Mouse (Mus musculus): ENCODE data around the gene Acot4.
"Not testable (repeated sequence)": the region's sequence is repeated elsewhere in the genome, so short reads cannot be mapped to it uniquely, and the experiment has no call there.

Gene Acot4

DNA sequence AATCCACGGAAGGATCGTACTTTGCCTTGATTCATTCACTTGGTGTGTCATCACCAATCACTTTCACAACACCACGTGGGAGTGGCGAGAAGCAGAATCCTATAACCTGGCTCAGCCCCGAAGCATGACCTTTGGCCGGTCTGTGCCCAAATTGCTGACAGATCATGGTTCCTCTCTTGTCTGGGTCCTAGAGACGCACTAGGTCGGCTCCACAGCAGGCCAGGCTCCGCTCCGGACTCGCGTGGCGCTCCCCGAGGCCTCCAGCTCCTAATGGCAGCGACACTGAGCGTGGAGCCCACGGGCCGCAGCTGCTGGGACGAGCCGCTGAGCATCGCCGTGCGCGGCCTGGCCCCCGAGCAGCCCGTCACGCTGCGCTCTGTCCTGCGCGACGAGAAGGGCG is at the start of gene Acot4:
TSS of gene Acot4 (plus strand) at position 139 of the 400 bp plus-strand sequence.
- DNase-seq (ENCODE audit: low spot score in 2 of 2), result peak in 1 of 2 experiments; percentile 28

DNA sequence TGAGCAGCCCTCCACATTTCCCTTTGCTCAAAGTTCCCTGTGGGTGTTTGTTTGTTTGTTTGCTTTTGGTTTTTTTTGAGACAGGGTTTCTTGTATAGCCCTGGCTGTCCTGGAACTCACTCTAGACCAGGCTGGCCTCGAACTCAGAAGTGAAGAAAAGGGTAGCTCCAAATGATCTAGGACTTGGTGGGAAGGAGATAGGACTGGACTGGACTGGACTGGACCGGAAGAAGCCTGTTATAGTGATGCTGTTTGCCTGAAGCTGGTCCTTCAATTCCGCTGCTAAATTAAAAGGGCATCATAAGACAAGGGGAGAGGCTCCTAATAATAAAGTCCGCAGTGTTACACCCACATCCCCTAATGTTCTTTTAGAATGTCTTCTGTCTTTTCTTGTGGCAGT is 49.7 kb upstream of the Acot4 start:
- DNase-seq (ENCODE audit: low spot score in 2 of 2), result no peak

DNA sequence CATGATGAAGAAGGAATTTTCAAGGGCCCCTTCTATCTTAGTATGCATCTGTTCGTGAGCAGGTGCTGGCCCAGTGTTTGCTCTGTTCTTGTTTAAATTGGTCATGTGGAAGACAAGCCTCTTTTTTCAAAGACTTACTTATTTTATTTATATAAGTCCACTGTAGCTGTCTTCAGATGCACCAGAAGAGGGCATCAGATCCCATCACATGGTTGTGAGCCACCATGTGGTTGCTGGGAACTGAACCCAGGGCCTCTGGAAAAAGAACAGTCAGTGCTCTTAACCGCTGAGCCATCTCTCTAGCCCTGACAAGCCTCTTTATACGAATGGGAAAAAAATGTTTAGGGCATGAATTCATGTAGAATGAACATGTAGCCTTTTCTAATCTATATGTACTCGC is 48.8 kb upstream of the Acot4 start:
- DNase-seq (ENCODE audit: low spot score in 2 of 2), result no peak

DNA sequence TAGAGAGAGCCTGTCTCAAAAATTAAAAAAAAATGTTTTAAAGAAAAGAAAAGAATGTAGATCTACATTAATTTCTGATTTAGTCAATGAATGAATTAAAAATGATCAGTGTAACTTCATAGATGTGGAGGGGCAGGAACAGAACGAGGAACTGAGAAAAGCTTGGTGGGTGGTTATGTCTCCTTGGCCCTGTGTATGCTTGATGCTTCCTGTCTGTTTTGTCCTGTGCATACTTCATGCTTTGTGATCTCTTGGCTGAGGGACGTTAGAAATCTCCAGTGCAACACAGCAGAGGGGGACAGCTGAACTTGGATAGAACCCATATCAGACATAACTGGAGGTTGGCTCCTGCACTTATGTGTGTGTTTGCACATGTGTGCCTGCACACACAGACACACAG is 41.0 kb upstream of the Acot4 start:
- DNase-seq (ENCODE audit: low spot score in 2 of 2), result no peak

DNA sequence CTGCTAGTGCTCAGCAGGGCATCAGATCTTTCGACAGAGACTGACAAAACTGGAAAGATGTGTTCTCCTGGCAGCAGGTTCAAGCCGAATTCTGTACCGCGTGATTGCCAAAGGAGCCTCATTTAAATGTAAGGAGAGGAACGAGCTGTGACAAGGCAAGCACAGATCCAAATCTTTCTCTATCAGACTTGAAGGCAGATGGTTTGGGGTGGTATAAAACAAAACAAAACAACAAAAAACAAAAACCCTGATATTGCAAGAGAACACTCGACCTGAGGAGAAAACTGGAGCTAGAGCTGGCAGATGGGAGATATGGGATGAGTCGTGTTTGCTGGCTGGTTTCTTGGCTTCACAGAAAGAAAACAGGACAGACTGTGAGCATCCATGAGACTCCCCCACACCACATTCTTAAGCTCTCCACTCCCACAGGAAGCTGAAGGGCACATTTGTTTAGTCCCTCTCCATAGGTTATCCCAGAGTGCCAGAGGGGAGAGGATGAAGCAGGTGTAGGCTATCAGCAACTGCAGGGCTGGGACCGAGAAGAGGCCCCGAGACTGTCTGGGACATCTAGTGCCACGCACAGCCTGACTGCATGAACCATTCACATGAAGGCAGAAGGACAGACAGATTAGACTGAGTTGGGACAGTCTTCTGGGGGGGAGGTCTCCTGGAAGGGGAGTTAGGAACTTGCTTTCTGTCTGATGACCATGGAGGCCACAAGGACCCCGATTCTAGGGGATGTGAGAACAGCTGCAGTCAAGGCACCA is 39.7 kb upstream of the Acot4 start:
- DNase-seq (ENCODE audit: low spot score in 2 of 2), result peak in 1 of 2 experiments; percentile 45

DNA sequence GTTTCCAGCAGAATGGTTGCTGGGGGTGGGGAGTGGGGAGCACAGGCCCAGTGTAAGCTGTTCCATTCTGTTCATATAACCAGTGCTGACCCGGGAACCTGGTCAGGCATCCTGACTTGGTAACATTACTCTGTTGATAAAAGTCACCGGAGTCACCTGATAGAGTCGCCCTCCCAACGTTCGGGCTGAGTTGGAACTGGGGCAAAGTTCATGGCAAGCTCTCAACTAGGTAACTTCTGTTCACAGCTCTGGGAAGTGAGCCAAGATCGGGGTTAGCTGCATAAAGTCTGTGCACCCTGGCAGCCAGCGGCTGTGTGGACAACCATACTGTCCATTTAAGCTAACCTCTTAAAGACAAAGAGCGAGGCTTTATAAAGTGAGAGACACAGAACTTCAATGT is 38.9 kb upstream of the Acot4 start:
- peak; percentile 55 to 70 for DNase-seq (ENCODE audit: low spot score in 2 of 2)

DNA sequence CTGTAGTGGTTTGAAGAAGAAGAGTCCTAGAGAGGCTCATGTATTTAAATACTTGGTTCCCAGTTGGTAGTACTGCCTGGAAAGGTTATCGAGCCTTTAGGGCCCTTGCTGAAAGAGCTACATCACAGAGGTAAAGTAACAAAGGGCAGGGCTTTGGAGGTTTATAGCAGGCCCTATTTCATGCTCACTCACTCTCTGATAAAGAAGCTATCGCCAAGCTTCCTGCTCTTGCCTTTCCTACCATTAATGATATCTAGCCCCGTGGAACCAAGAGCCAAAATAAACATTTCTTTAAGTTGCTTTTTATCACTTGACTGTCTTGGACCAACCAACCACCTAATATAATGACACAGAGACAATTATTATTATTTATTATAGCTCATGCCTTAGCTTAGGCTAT is 37.8 kb upstream of the Acot4 start:
- no peak for DNase-seq (ENCODE audit: low spot score in 2 of 2)

DNA sequence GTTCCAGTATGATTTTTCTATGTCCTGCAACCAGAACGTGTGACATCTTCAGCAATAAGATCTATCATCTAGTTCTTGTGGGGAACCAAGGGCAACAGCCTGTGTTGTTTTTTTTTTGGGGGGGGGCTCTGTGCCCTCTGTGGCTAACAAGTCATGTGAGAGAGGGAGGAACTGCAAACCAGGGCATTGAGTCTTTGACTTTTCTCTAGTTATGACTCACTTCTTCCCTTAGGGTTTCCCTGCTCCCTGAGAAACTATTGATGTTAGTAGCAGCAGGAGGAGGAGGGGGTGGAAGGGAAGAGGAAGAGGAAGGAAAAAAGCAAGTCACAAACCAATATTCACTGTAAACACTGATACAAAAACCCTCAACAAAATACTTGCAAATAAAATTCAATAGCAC is 34.3 kb upstream of the Acot4 start:
- DNase-seq (ENCODE audit: low spot score in 2 of 2), result no peak

DNA sequence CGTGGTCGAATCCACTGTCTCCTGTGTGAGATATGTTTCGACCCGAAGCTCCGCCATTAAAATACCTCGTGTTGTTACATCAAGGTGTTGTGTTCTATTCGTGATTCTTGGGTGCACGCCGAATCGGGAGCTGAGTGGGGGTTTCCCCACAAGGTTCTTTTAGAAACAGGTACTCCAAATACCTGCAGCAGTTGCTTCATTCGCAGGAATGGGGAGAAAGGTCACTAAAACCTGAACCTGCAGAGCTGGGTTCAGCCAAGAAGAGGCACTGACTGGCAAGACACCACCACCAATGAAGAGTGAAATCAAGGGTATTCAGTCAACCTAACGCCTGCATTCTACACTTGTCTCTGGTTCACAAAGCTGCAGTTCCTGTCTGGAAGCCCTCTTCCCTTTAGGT is 29.9 kb upstream of the Acot4 start:
- no peak for DNase-seq (ENCODE audit: low spot score in 2 of 2)

DNA sequence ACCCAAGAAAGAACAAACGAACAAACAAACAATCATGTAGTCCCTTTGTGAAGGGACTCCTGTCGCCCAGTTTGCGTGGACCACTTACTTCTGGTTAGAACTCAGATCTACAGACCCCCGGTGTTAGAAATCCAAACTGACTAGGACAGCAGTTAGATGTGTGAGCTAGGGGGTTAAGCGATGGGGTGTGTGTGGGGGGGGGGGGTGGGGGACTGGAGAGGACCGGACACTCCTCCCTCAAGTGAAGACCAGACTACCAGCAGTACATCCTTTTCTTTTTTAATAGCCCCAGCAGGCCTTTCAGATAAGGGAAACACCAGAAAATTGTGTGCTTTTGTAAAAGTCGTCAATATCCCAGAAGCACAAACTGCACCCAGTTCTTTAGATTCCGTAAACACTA is 29.4 kb upstream of the Acot4 start:
- DNase-seq (ENCODE audit: low spot score in 2 of 2), result no peak

DNA sequence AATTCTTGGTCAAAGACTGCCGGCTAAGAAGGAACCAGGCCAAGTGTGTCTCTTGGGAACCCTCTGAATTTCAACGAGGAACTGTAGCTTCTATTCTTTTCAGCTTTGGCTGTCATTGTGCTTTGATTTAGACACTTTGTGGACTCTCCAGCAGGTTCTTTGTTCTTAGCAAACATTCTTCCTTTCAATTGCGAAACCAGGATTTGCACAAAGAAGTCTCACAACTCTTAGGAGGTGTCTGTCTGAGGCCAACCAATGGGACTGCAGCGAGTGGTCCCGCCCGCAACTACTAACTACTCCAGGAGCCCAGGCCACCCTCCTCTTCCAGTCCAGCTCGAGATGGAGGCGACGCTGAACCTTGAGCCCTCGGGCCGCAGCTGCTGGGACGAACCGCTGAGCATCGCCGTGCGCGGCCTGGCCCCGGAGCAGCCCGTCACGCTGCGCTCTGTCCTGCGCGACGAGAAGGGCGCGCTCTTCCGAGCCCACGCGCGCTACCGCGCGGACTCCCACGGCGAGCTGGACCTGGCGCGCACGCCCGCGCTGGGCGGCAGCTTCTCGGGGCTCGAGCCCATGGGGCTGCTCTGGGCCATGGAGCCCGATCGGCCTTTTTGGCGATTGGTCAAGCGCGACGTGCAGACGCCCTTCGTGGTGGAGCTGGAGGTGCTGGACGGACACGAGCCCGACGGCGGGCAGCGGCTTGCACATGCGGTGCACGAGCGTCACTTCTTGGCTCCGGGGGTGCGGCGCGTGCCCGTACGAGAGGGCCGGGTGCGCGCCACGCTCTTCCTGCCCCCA is 28.8 kb upstream of the Acot4 start, which contains the start of gene Acot1:
TSS of gene Acot1 (plus strand) at position 320 of the 795 bp plus-strand sequence.
- DNase-seq (ENCODE audit: low spot score in 2 of 2), result peak; percentile 60 to 73

DNA sequence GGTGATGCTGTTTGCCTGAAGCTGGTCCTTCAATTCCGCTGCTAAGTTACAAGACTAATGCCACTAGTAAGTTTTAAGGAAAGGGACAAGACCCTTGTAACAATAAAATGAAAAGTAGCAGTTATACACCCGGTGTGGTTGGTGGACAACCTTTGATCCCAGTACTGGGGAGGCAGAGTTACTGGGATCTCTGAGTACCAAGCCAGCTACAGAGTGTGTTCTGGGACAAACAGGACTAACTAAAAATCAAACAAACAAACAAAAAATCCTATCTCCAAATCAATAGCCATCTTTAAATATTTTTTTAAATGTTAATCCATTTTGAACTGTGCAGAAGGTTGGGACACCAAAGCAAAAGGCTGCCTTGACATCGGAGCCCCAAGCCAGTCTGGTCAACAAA is 28.0 kb upstream of the Acot4 start:
- DNase-seq (ENCODE audit: low spot score in 2 of 2), result no peak

DNA sequence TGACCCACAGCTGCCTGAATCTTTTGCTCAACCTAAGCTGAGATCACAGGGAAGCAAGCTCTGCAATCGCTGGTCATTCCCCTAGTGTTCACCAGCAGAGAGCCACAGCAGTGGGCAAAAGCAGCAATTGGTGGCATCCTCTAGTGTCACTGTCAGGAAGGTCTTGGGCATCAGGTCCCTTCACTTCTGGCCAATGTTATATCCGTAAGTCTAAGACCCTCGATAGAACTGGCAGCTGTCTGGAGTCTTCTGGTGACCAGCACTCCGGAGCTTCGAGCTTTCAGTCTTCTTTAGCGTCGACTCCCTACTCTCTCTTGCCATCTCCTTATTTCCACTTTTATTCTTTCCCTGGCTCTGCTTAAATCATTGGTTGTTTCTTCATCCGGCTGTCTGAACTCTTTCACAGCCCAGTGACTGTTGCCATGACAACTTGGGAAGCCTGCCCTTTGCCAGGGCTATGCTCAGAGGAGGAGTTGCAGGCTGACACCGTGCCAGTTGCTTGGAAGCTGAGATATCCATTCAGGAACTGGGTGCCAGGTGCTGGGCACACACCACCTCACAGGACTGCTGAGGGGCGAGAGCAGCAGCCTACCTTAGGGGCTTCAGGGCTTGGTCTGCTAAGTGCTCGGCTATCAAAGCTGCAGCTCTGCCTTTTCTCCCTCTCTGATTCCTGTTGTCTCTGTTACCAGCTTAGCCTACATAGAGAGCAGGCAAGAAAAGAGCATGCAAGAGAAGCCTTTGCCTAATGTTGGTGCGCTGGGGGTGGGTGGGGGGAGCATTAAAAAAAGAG is 26.7 kb upstream of the Acot4 start:
- DNase-seq (ENCODE audit: low spot score in 2 of 2), result peak in 1 of 2 experiments; percentile 32

DNA sequence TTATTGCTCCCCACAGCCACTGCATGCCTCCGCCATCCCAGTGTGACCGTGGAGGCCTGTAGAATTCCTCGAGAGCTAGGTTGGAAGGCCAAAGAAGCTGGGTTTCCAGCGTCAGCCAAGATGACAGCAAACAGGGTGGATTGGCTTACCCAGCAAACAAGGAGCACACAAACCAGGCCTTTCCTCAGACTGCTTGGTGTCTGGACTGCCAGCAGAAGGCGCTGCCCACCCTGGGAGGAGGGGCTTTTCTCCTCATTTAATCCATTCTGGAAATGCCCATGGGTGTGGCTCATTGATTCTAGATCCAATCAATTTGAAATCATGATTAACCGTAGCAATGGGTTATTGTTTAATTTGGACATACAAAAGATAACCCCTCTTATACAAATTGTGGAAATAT is 25.0 kb upstream of the Acot4 start:
- DNase-seq (ENCODE audit: low spot score in 2 of 2), result no peak

DNA sequence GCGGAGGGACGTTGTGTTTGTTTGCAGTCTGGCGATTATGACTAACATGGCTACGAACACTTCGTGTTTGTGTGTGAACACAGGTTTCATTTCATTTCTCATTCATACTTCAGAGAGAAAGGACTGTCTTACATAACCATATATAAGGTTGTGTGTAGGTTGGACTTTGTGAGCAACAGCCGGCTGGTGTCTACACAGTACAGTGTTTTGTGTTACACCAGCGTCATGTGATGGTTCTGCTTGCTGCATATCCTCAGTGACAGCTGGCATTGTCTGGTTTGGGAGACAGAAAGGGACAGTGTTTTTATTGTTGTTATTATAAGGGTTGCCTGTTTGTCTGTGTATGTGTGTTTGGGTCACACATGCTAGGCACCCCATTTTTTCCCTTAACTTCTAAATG is 24.5 kb upstream of the Acot4 start:
- DNase-seq (ENCODE audit: low spot score in 2 of 2), result no peak

DNA sequence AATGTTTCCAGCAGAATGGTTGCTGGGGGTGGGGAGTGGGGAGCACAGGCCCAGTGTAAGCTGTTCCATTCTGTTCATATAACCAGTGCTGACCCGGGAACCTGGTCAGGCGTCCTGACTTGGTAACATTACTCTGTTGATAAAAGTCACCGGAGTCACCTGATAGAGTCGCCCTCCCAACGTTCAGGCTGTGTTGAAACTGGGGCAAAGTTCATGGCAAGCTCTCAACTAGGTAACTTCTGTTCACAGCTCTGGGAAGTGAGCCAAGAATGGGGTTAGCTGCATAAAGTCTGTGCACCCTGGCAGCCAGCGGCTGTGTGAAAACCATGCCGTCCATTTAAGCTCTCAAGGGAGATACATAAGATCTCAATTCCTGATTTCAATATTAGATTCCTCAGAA is 17.7 kb upstream of the Acot4 start:
- peak; percentile 56 to 78 for DNase-seq (ENCODE audit: low spot score in 2 of 2)

DNA sequence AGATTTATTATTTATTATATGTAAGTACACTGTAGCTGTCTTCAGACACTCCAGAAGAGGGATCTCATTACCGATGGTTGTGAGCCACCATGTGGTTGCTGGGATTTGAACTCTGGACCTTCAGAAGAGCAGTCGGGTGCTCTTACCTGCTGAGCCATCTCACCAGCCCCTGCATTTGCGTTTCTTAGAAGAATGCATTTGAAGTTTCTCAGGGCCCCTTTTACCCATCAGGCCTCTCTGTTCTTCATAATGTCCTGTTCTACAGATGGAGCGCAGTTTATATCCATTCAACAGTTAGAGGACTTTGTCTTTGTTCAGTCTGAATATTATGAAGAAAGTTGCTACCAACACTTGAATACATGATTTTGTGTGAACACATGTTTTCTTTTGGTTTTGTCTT is 15.9 kb upstream of the Acot4 start:
- DNase-seq (ENCODE audit: low spot score in 2 of 2), result not testable (repeated sequence)

DNA sequence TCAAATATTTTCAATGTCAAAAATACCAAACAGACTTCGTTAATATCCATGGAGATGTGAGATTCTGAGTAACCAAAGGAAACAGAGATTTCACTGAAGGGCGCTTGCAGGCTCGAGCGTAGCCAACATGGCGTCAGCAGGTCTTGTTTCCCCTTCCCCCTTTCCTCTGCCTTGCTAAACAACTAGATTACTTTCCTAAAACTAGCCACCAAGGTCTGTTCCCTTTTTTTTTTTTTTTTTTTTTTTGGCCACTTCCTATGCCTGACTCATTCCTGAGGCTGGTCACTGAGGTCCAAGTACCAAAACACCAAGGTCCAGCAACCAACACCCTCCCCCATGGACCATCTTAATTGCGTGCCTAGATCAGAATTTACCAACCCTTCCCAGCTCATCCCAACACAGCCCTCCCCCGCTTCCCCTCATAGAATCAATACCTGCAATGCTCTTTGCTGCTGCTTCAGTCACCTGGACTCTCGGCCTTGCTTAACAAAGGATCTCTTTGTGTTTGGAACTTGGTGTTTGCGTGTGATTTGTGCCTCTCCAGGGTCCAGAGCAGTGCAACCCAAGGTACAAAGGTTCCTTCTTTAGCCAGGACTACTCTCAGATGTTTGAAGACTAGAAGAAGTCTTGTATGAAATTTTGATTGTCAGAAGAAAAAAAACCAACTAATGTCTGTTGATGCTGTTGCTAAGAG is 15.0 kb upstream of the Acot4 start:
- no peak for DNase-seq (ENCODE audit: low spot score in 2 of 2)

DNA sequence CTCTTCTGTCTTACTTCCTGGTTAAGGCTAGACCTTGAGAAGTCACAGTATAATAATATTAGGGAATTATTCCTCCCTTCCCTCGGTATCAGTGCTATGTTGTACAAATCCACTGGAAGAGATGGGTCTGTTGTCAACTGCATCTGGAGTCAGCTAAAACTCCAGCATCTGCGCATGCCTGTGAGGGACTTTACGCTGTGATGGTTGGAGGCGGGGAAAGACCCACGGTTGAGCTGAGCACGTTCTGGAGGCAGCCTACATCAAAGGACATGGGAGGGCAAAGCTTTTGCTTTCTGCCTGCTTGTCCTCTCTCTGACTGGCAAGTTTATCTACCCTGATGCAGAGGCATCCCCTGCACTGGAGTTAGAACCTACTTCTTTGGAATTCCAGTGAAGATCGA is 12.3 kb upstream of the Acot4 start:
- no peak for DNase-seq (ENCODE audit: low spot score in 2 of 2)

DNA sequence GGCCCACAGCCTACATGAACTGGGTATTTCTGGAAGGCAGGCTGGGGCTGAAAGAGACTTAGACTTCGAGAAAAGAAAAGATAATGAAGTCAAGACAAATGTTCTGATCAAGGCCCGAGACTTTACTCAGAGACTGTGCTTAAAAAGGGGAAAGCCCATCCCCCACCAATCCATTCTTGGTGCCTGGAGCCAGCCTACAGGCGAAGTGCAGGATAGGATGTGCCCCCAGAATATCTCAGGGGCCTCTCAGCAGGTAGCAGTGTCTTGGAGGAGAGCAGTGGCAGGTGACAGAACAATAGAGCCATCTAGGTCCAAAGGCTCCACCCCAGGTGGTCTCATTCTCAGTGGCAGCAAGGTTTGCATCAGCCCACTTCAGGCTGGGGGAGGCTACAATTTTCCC is 9.9 kb upstream of the Acot4 start:
- not testable (repeated sequence) for DNase-seq (ENCODE audit: low spot score in 2 of 2)

DNA sequence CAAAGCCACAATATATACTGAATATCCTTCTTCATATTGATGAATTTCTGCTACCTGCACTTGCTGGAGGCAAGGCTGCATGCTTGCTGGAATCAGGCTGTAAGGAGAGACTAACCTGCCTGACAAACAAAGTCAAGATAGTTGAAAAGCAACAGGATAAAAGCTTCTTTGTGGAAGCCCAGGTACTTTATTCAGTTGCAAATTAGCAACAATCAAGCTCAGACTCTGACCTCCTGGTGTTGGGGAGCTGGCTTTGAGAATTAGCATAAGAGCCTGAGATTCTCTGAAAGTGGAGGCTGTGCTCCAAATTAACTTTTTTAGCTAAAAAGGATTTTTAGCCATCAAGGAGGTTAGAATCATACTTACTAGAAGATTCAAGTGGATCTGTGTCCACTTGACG is 9.1 kb upstream of the Acot4 start:
- DNase-seq (ENCODE audit: low spot score in 2 of 2), result not testable (repeated sequence)

Measured in urinary bladder, adult 18-20 months (tissue).